Mouse (Mus musculus): Measurements from ENCODE around the gene Foxc2. TPM values are rescaled to one million over a fixed set of nuclear protein-coding genes. Genes with fewer than 3 reads are reported as not detected.

Gene Foxc2
- polyA plus RNA-seq, 1 experiment from 2014 or later = 42.5 TPM

DNA sequence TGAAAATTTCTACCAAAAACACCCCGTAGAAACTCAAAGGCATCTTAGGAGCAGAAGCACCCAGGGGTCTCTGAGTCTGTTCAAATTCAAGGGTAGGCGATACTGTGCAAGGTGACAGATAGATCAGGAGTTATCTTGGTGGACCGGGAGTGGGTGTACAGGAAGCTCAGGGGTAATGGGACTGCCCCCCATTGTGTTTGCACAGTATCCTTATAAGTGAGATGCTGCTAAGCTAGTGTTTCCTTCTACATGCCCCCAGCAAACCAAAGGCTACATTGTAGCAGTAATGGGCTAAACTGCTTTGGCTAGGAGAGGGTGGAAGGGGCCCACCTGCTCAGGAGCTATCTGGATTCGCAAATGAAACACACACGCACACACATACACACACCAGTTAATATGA, 45.5 kb downstream of the Foxc2 start:
- no peaks in the 10 kb centered on the region for H3K27me3 ChIP-seq (ENCODE audit: insufficient read depth, low read length)
- no peaks in the 10 kb centered on the region for H3K36me3 ChIP-seq (ENCODE audit: insufficient read depth, low read length)
- TF ChIP-seq CTCF (IDR thresholded peaks at IDR 0.05; ENCODE audit: low read depth) = no peak
- no peak overlapping the region for H3K4me2 ChIP-seq (ENCODE audit: low read length)
- H3K4me1 ChIP-seq (replicated peaks; ENCODE audit: insufficient read depth, low read length) = peaks cover 11% of the 10 kb centered on the region
- H3K27ac ChIP-seq = no peak overlapping the region
- no peaks in the 10 kb centered on the region for H3K9me3 ChIP-seq (replicated peaks; ENCODE audit: low read length)
- H3K9ac ChIP-seq (ENCODE audit: low read depth, low read length) = no peak overlapping the region
- WGBS = 91% methylated on average over 5 of the region's 5 CpGs
- DNase-seq (ENCODE audit: low spot score) (no peak), ATAC-seq (replicated peaks; ENCODE audit: low FRiP score, low read depth) (no peak)
- no peak overlapping the region for H3K4me3 ChIP-seq (replicated peaks; ENCODE audit: low read depth, low read length)

GRCm38 (mm10) chr8:121162413-121162812, 46.4 kb downstream of the Foxc2 start:
- ATAC-seq (replicated peaks; ENCODE audit: low FRiP score, low read depth) = no peak

DNA sequence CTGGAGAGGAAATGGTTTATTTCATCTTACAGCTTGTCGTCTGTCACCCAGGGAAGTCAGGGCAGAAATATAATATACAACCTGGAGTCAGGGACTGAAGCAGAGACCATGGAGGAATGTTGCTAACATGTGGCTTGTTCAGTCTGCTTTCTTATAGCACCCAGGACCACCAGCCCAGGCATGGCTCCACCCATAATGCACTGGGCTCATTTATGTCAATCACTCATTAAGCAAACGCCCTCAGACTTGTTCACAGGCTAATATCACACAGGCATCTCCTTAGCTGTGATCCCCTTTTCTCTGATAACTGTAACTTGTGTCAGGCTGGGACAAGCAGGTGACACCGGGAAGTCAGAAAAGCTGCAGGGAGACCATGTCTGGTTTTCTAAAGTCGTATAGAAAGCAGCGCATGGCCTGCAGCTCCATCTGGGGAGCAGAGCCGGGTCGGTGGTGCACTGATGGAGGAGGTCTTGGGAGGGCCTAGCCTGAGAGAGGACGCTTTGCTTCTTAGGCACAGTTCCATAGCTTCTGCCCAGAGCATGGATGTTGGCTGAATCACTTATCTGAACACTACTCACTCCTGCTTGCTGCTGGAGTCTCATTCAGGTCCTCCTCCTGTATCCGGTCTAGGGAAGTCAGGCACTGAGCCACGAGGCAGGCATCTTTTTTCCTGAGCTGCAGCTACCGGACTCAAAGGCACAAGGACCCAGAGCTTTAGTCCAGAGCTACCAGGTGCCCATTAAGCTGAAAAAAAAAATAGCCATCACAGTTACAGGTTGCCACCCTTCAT, 47.1 kb downstream of the Foxc2 start:
- Histone ChIP-seq H3K4me3 (replicated peaks; ENCODE audit: low read depth, low read length) (no peak overlapping the region), H3K36me3 (ENCODE audit: insufficient read depth, low read length) (no peaks in the 10 kb centered on the region), H3K9me3 (replicated peaks; ENCODE audit: low read length) (no peaks in the 10 kb centered on the region), H3K4me2 (ENCODE audit: low read length) (no peak overlapping the region), H3K27ac (no peak overlapping the region), H3K4me1 (replicated peaks; ENCODE audit: insufficient read depth, low read length) (peaks cover 11% of the 10 kb centered on the region), H3K27me3 (ENCODE audit: insufficient read depth, low read length) (no peaks in the 10 kb centered on the region), H3K9ac (ENCODE audit: low read depth, low read length) (no peak overlapping the region)
- 63% methylated on average over 11 of the region's 11 CpGs for whole genome bisulfite sequencing
- ATAC-seq (replicated peaks; ENCODE audit: low FRiP score, low read depth) = no peak
- no peak for DNase-seq (ENCODE audit: low spot score)
- TF ChIP-seq CTCF (IDR thresholded peaks at IDR 0.05; ENCODE audit: low read depth) = no peak

More at GRCm38 (mm10) chr8:121162413-121162812, 46.4 kb downstream of the Foxc2 start:
- 81% methylated on average over 4 of the region's 4 CpGs for WGBS
- no peak overlapping the region for H3K27ac ChIP-seq
- TF ChIP-seq CTCF (IDR thresholded peaks at IDR 0.05; ENCODE audit: low read depth) = no peak
- DNase-seq (ENCODE audit: low spot score) = no peak
- H3K9ac ChIP-seq (ENCODE audit: low read depth, low read length) = no peak overlapping the region
- no peaks in the 10 kb centered on the region for H3K9me3 ChIP-seq (replicated peaks; ENCODE audit: low read length)
- H3K36me3 ChIP-seq (ENCODE audit: insufficient read depth, low read length) = no peaks in the 10 kb centered on the region
- H3K4me1 ChIP-seq (replicated peaks; ENCODE audit: insufficient read depth, low read length) = peaks cover 11% of the 10 kb centered on the region
- H3K4me2 ChIP-seq (ENCODE audit: low read length) = no peak overlapping the region
- no peak overlapping the region for H3K4me3 ChIP-seq (replicated peaks; ENCODE audit: low read depth, low read length)
- no peaks in the 10 kb centered on the region for H3K27me3 ChIP-seq (ENCODE audit: insufficient read depth, low read length)

DNA sequence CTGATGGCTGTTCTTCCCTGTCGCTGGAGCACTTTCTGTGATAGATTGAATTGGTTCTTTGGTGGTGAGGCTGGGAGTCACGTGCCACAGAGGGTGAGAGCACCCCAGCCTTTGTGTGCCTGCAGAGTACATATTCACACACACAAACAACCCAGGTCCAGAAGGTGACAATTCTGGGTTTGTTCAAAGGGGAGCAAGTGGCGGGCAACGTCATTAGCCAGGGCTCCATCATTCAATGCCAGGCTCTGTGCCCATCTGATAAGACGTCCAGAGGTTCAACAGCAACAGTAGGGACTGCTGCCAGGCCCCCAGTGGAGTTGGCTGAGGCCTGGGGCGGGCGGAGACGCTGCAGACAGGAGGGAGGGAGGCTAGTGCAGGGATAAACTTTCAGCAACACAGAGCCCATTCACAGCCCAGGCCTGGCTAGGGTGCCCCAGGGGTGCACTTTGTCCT, 48.1 kb downstream of the Foxc2 start:
- H3K4me1 ChIP-seq (replicated peaks; ENCODE audit: insufficient read depth, low read length) = peaks cover 11% of the 10 kb centered on the region
- H3K9me3 ChIP-seq (replicated peaks; ENCODE audit: low read length) = no peaks in the 10 kb centered on the region
- H3K27ac ChIP-seq = peak overlapping the region; percentile 28; the same call in 1 of the 2 replicates
- H3K36me3 ChIP-seq (ENCODE audit: insufficient read depth, low read length) = no peaks in the 10 kb centered on the region
- ATAC-seq (replicated peaks; ENCODE audit: low FRiP score, low read depth) = no peak
- H3K9ac ChIP-seq (ENCODE audit: low read depth, low read length) = no peak overlapping the region
- H3K4me2 ChIP-seq (ENCODE audit: low read length) = no peak overlapping the region
- TF ChIP-seq CTCF (IDR thresholded peaks at IDR 0.05; ENCODE audit: low read depth) = no peak
- WGBS = 39% methylated on average over 8 of the region's 8 CpGs
- no peaks in the 10 kb centered on the region for H3K27me3 ChIP-seq (ENCODE audit: insufficient read depth, low read length)
- no peak overlapping the region for H3K4me3 ChIP-seq (replicated peaks; ENCODE audit: low read depth, low read length)
- no peak for DNase-seq (ENCODE audit: low spot score)

GRCm38 (mm10) chr8:121168033-121168432, 52.1 kb downstream of the Foxc2 start:
- Histone ChIP-seq H3K27me3 (ENCODE audit: insufficient read depth, low read length) (no peaks in the 10 kb centered on the region), H3K4me1 (replicated peaks; ENCODE audit: insufficient read depth, low read length) (peaks cover 21% of the 10 kb centered on the region), H3K36me3 (ENCODE audit: insufficient read depth, low read length) (no peaks in the 10 kb centered on the region), H3K9ac (ENCODE audit: low read depth, low read length) (no peak overlapping the region), H3K9me3 (replicated peaks; ENCODE audit: low read length) (no peaks in the 10 kb centered on the region), H3K4me2 (ENCODE audit: low read length) (no peak overlapping the region), H3K27ac (no peak overlapping the region), H3K4me3 (replicated peaks; ENCODE audit: low read depth, low read length) (no peak overlapping the region)
- ATAC-seq (replicated peaks; ENCODE audit: low FRiP score, low read depth) (no peak), DNase-seq (ENCODE audit: low spot score) (no peak)
- 76% methylated on average over 5 of the region's 5 CpGs for WGBS
- no peak for TF ChIP-seq CTCF (IDR thresholded peaks at IDR 0.05; ENCODE audit: low read depth)

Small RNA genes lying within 50 kb of the gene (microRNA-seq; reads per million reads assigned to microRNA genes)
- gene Gm27530 = not detected

Other genes starting within 250 kb of the Foxc2 start
- gene Foxf1, start 31.8 kb upstream of the Foxc2 start, polyA plus RNA-seq (2015; fragmentation: Nextera tagmentation; extraction: Ambion mirVana) = 0.37 and 1.1 TPM in 2 replicates
- gene Mthfsd, start 7.8 kb upstream of the Foxc2 start, polyA plus RNA-seq (2015; fragmentation: Nextera tagmentation; extraction: Ambion mirVana) = 56.0 and 60.3 TPM in 2 replicates
- gene Foxl1, start 11.8 kb downstream of the Foxc2 start, polyA plus RNA-seq (2015; fragmentation: Nextera tagmentation; extraction: Ambion mirVana) = 6.4 and 8.3 TPM in 2 replicates